Mouse (Mus musculus) bone marrow, adult 2 months (tissue): ENCODE measurements around the gene Epb41l5.

Experiments
- CTCF ChIP-seq: fragments of 200-500 bp; IDR thresholded peaks from 2 replicates; pipeline ENCODE4 v1.5.1; 2011; ENCODE audit warnings: low read length, control low read depth; ENCODE audit not compliant: control insufficient read depth, insufficient read depth
- POLR2A ChIP-seq: fragments of 200-500 bp; IDR thresholded peaks from 2 replicates; pipeline ENCODE4 v1.6.1; 2011; ENCODE audit warnings: low read depth, mild to moderate bottlenecking, control low read depth, low read length, borderline replicate concordance; ENCODE audit not compliant: control insufficient read depth

DNA sequence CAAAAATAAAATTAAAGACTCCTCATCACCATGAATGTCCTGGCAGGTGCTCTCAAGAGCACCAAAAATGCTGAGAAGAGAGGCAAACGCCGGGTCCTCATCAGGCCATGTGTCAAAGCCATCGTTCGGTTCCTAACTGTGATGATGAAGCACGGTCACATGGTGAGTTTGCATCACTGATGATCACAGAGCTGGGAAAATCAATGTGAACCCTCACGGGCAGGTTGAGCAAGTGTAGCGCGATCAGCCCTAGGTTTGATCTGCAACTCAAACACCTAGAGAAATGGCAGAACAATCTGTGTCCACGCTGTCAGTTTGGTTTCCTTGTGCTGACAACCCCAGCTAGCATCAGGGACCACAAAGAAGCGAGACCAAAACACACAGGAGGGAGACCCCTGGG is 149.3 kb downstream of the Epb41l5 start:
- TF ChIP-seq POLR2A: no peak
- TF ChIP-seq CTCF: no peak
